Mouse (Mus musculus): ENCODE measurements around the gene Mms19.
"Not testable (repeated sequence)": the region's sequence is repeated elsewhere in the genome, so short reads cannot be mapped to it uniquely, and the experiment has no call there.

Gene Mms19

GRCm38 (mm10) chr19:41933179-41934086, 47.5 kb downstream of the Mms19 start, which contains the start of the genes Exosc1 and Zdhhc16:
Exosc1 (minus strand) TSS chr19:41933423.
Zdhhc16 (plus strand) TSS chr19:41933480.
- DNase-seq = peak; percentile 99

- DNase-seq = no peak
Measured at GRCm38 (mm10) chr19:41932686-41933085, 48.3 kb downstream of the Mms19 start.

- DNase-seq = no peak
Measured at GRCm38 (mm10) chr19:41920412-41921067, 60.4 kb downstream of the Mms19 start.

GRCm38 (mm10) chr19:41919471-41919870, 61.5 kb downstream of the Mms19 start:
- no peak for DNase-seq

- no peak for DNase-seq
Measured at GRCm38 (mm10) chr19:41916853-41917252, 64.1 kb downstream of the Mms19 start.

GRCm38 (mm10) chr19:41915294-41915693, 65.7 kb downstream of the Mms19 start:
- no peak for DNase-seq

- not testable (repeated sequence) for DNase-seq
Measured at GRCm38 (mm10) chr19:41914592-41914882, 66.4 kb downstream of the Mms19 start.

GRCm38 (mm10) chr19:41913774-41914591, 67.0 kb downstream of the Mms19 start:
- DNase-seq = no peak

GRCm38 (mm10) chr19:41912121-41913080, 68.6 kb downstream of the Mms19 start:
- DNase-seq = peak; percentile 77

GRCm38 (mm10) chr19:41911178-41912073, 69.5 kb downstream of the Mms19 start, which contains the start of gene Pgam1:
Pgam1 (plus strand) TSS chr19:41911923.
- peak; percentile 97 for DNase-seq

- DNase-seq = no peak
Measured at GRCm38 (mm10) chr19:41910396-41910795, 70.6 kb downstream of the Mms19 start.

- DNase-seq = no peak
Measured at GRCm38 (mm10) chr19:41908736-41909135, 72.2 kb downstream of the Mms19 start.

- no peak for DNase-seq
Measured at GRCm38 (mm10) chr19:41907079-41907760, 73.7 kb downstream of the Mms19 start.

GRCm38 (mm10) chr19:41906311-41907078, 74.5 kb downstream of the Mms19 start:
- DNase-seq = no peak

GRCm38 (mm10) chr19:41905246-41905645, 75.7 kb downstream of the Mms19 start:
- no peak for DNase-seq

- DNase-seq = no peak
Measured at GRCm38 (mm10) chr19:41902848-41903593, 77.9 kb downstream of the Mms19 start.

- DNase-seq = no peak
Measured at GRCm38 (mm10) chr19:41901696-41902095, 79.3 kb downstream of the Mms19 start.

GRCm38 (mm10) chr19:41900495-41901090, 80.4 kb downstream of the Mms19 start:
- no peak for DNase-seq
